Mouse (Mus musculus) kidney, adult 2 months (tissue): Measurements from ENCODE around the gene Dhrs4. TPM values are rescaled to one million over a fixed set of nuclear protein-coding genes. Genes with fewer than 3 reads are reported as not detected.

Experiments
- DNase-seq: peaks from one replicate; pipeline ENCODE4 v3.0.0; 2021
- H3K27ac ChIP-seq: fragments of 200-500 bp; 2 replicates; pipeline ENCODE4 v1.5.1; 2012; ENCODE audit warnings: low read depth, low read length, control low read depth, inconsistent platforms; ENCODE audit not compliant: insufficient read depth
- H3K27me3 ChIP-seq: fragments of 200-500 bp; replicated peaks from 2 replicates; pipeline ENCODE4 v1.6.1; 2012; ENCODE audit warnings: mild to moderate bottlenecking, moderate library complexity, low read length, inconsistent platforms; ENCODE audit not compliant: control insufficient read depth, insufficient read depth
- H3K36me3 ChIP-seq: fragments of 200-500 bp; 2 replicates; pipeline ENCODE4 v1.6.1; 2012; ENCODE audit warnings: mild to moderate bottlenecking, moderate library complexity, low read length, inconsistent platforms; ENCODE audit not compliant: control insufficient read depth, insufficient read depth
- H3K4me1 ChIP-seq: fragments of 200-500 bp; 2 replicates; pipeline ENCODE4 v1.6.1; 2011; ENCODE audit warnings: low read length; ENCODE audit not compliant: control insufficient read depth, insufficient read depth
- H3K4me3 ChIP-seq: fragments of 200-500 bp; 2 replicates; pipeline ENCODE4 v1.5.1; 2011; ENCODE audit warnings: mild to moderate bottlenecking, low read depth, low read length, control low read depth; ENCODE audit not compliant: insufficient read depth
- CTCF ChIP-seq: fragments of 200-500 bp; conservative IDR thresholded peaks from 2 replicates; pipeline ENCODE4 v1.5.1; 2011; ENCODE audit warnings: low read depth, mild to moderate bottlenecking, control low read depth, low read length, moderate library complexity, mixed read lengths; ENCODE audit not compliant: insufficient read depth, insufficient read length
- POLR2A ChIP-seq: fragments of 200-500 bp; IDR thresholded peaks from one replicate; pipeline ENCODE4 v1.6.1; 2011; ENCODE audit warnings: low read depth, low read length, control low read depth
- WGBS: fragments of 180-500 bp; shearing (Covaris S2); methylation state at CpG from one replicate; pipeline ENCODE4 v1.1.7; 2018; 5-methylcytosine and 5-hydroxymethylcytosine counted together
- polyA plus RNA-seq: library from polyadenylated mRNA; depleted of rRNA; stranded (reverse); fragments of >200 nt; gene quantifications from 2 replicates; pipeline ENCODE4 v1.2.3, GENCODE M21; 2012

The Dhrs4 gene
- polyA plus RNA-seq, 1 experiment, result 173 TPM

GRCm38 (mm10) chr14:55496761-55497448 is 18.3 kb downstream of the Dhrs4 start:
- TF ChIP-seq POLR2A (no peak), CTCF (no peak)
- Histone ChIP-seq H3K4me3 (no peak overlapping the region), H3K4me1 (no peaks in the 10 kb centered on the region), H3K27ac (no peak overlapping the region), H3K36me3 (no peaks in the 10 kb centered on the region), H3K27me3 (no peaks in the 10 kb centered on the region)
- DNase-seq, result no peak
- WGBS, result 80% methylated on average over 15 of the region's 16 CpGs

- TF ChIP-seq CTCF (peak; percentile 94), POLR2A (no peak)
- Histone ChIP-seq H3K27me3 (no peaks in the 10 kb centered on the region), H3K4me1 (no peaks in the 10 kb centered on the region), H3K36me3 (no peaks in the 10 kb centered on the region), H3K4me3 (no peak overlapping the region), H3K27ac (no peak overlapping the region)
- peak; percentile 80 for DNase-seq
- WGBS, result 23% methylated on average over 6 of the region's 6 CpGs
Measured at GRCm38 (mm10) chr14:55497449-55497821, 18.9 kb downstream of the Dhrs4 start.

GRCm38 (mm10) chr14:55505612-55506011 is 27.1 kb downstream of the Dhrs4 start:
- H3K27me3 ChIP-seq, result no peaks in the 10 kb centered on the region
- no peak overlapping the region for H3K27ac ChIP-seq
- H3K4me3 ChIP-seq, result no peak overlapping the region
- no peaks in the 10 kb centered on the region for H3K36me3 ChIP-seq
- DNase-seq, result no peak
- WGBS, result 76% methylated on average over 9 of the region's 9 CpGs
- H3K4me1 ChIP-seq, result no peaks in the 10 kb centered on the region
- TF ChIP-seq POLR2A (no peak), CTCF (no peak)

GRCm38 (mm10) chr14:55507801-55508200 is 29.2 kb downstream of the Dhrs4 start:
- H3K4me3 ChIP-seq, result no peak overlapping the region
- H3K27me3 ChIP-seq, result no peaks in the 10 kb centered on the region
- no peaks in the 10 kb centered on the region for H3K36me3 ChIP-seq
- H3K4me1 ChIP-seq, result no peaks in the 10 kb centered on the region
- 37% methylated on average over 7 of the region's 7 CpGs for WGBS
- no peak overlapping the region for H3K27ac ChIP-seq
- DNase-seq, result no peak
- TF ChIP-seq POLR2A (no peak), CTCF (no peak)

DNA sequence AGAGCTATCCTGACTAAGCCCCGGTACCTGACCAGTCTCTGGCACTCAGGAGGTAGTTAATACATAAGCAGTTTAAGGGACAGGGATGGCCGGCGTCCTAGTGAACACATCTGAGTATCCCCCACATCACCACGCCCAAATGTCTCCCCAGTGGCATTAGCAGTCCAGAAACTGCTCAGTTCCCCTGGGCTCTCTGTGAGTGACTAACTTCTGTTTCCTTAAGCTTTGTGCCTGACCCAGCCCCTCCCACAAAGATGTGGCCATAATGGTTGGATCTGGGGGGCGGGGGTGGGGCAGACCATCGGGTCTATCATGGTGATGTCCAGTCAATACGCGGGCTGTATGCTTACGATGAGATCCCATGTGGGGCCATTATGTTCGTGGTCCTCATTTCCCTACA is 31.0 kb downstream of the Dhrs4 start:
- H3K4me1 ChIP-seq, result no peaks in the 10 kb centered on the region
- 69% methylated on average over 10 of the region's 10 CpGs for WGBS

DNA sequence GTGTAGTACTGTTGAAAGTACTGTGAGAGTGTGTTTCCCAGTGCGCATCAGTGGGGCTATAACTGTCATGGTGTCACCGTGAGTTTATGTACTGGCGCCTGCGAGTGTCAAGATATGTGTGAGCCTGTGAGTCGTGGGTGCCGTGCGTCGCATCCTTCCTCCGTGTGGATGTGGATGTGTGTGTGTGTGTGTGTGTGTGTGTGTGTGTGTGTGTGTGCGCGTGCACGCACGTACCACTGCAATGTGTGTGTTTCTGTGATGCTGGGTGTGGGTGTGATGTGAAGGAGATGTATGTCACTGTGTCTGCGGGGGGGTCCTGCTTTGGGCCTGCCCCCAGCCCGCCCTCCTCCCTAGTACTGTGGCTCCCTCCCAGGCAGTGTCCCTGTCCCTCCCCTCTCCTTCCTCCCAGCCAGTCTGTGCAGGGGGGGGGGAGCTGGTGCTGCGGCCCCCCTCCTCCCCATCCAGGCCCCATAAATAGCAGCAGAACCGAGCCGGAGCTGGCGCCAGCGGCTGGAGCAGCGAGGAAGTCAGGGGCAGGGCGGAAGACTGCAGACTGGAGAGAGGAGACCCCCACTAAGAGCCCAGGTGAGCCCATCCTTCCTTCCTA is 31.7 kb downstream of the Dhrs4 start, which contains the start of gene Cpne6:
TSS of gene Cpne6 (plus strand) at position 321 of the 607 bp plus-strand sequence.
- DNase-seq, result no peak
- 58% methylated on average over 22 of the region's 22 CpGs for WGBS

More for the DNA sequence above, 31.0 kb downstream of the Dhrs4 start:
- H3K27me3 ChIP-seq, result no peaks in the 10 kb centered on the region
- no peaks in the 10 kb centered on the region for H3K36me3 ChIP-seq
- no peak overlapping the region for H3K27ac ChIP-seq
- DNase-seq, result no peak
- TF ChIP-seq CTCF, result no peak
- TF ChIP-seq POLR2A, result no peak
- no peak overlapping the region for H3K4me3 ChIP-seq

GRCm38 (mm10) chr14:55511037-55511436 is 32.5 kb downstream of the Dhrs4 start:
- no peak for TF ChIP-seq CTCF
- DNase-seq, result no peak
- 51% methylated on average over 7 of the region's 7 CpGs for WGBS

More for the DNA sequence above, 31.7 kb downstream of the Dhrs4 start, which contains the start of gene Cpne6:
- Histone ChIP-seq H3K4me1 (no peaks in the 10 kb centered on the region), H3K27ac (no peak within 1 kb of the TSS), H3K4me3 (no peak within 1 kb of the TSS), H3K27me3 (no peaks in the 10 kb centered on the region), H3K36me3 (no peaks in the 10 kb centered on the region)
- TF ChIP-seq CTCF (no peak), POLR2A (no peak)

More at GRCm38 (mm10) chr14:55511037-55511436, 32.5 kb downstream of the Dhrs4 start:
- Histone ChIP-seq H3K4me3 (no peak overlapping the region), H3K4me1 (no peaks in the 10 kb centered on the region), H3K27ac (no peak overlapping the region), H3K36me3 (no peaks in the 10 kb centered on the region), H3K27me3 (no peaks in the 10 kb centered on the region)
